Comparison of ENCODE assay signal across 8 mouse cellular contexts in the genomic region with DNA sequence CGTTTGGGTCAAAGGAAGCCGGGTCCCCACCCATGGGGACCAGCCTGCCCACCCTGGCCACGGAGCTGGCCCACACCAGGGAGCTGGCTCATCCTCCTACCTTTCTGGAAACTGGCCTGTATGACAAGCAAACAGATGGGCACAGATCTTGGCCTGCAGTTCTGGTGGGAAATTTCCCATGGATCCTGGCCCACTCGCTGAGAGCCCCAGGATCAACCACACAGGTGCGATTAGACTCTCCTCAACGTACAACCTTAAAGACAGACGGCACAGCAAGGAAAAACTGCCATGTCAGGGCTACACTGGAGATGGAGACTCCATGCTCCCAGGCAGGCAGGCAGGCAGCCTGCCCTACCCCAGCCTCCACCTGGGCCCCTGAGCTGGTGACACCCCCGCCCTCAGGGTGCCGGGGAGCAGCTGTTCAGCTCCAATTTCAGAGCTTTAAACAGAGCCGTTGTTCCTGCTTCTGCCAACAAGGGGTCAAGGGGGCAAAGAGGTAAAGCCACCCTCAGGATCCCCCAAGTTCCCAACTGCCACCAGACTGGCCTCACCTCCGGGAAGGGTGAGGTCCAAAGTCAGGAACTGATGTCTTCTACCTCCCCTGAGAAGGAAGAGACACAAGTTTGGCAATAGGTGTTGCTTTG. TPM values are rescaled to one million over a fixed set of nuclear protein-coding genes. Genes with fewer than 3 reads are reported as not detected.
A peak's percentile ranks its signal among the peaks of the same experiment; 100 is the strongest.
DNase-seq lines count a peak whose midpoint lies in the region; TF ChIP-seq lines count a peak whose summit lies in the region.

No protein-coding gene starts in this region.

- H3K27ac ChIP-seq in kidney, adult 2 months (ENCODE audit: insufficient read depth, low read depth, low read length) = peak overlapping the region; percentile 37

- no peak for TF ChIP-seq POLR2A in kidney, adult 2 months (IDR thresholded peaks at IDR 0.05; ENCODE audit: low read depth, low read length)
- TF ChIP-seq POLR2A in brain, embryonic 14.5 days (IDR thresholded peaks at IDR 0.05; ENCODE audit: borderline replicate concordance, extremely low read depth, insufficient read depth, insufficient read length, poor library complexity, severe bottlenecking) = no peak

- H3K4me3 ChIP-seq in kidney, adult 2 months (ENCODE audit: insufficient read depth, low read depth, low read length) = no peak overlapping the region

- WGBS in kidney, adult 2 months = 52% methylated on average over 11 of the region's 11 CpGs

- DNase-seq in adrenal gland, postnatal 25 days = peak; percentile 33
- no peak for DNase-seq in adrenal gland, postnatal 14 days
- DNase-seq in kidney, adult 2 months = no peak
- no peak for DNase-seq in kidney, postnatal 4 days
- DNase-seq in brain, embryonic 14.5 days (ENCODE audit: low read depth) = peak; percentile 18
- DNase-seq in gastrocnemius, postnatal 14 days = peak; percentile 42
- DNase-seq in retina, embryonic 14.5 days (ENCODE audit: low spot score) = no peak
- no peak for DNase-seq in thymus, postnatal 25 days

- no peaks in the 10 kb centered on the region for H3K27me3 ChIP-seq in kidney, adult 2 months (replicated peaks; ENCODE audit: control insufficient read depth, insufficient read depth, low read length)

- intact Hi-C loops in gastrocnemius, postnatal 14 days (cut with DNase I; ENCODE audit: low total_unique reads) = no loop called here

- H3K4me1 ChIP-seq in kidney, adult 2 months (ENCODE audit: control insufficient read depth, insufficient read depth, low read length) = 0 out of 2 replicates have a peak, but pooled peaks cover 2% of the 10 kb centered on the region

- no peak for TF ChIP-seq CTCF in kidney, adult 2 months (conservative IDR thresholded peaks at IDR 0.05; ENCODE audit: insufficient read depth, insufficient read length, low read depth, low read length)
- no peak for TF ChIP-seq CTCF in brain, embryonic 14.5 days (IDR thresholded peaks at IDR 0.05; ENCODE audit: borderline replicate concordance, extremely low read depth, insufficient read depth, insufficient read length)

- H3K36me3 ChIP-seq in kidney, adult 2 months (ENCODE audit: control insufficient read depth, insufficient read depth, low read length) = no peaks in the 10 kb centered on the region

RNA-seq across cellular contexts. Expression of a gene that starts 3.8 kb away (rescaled TPM):
- 1.0 and 2.4 TPM in 2 replicates for total RNA-seq in adrenal gland, postnatal 25 days (2021)
- total RNA-seq in adrenal gland, postnatal 14 days (2021) = 4.7 and 5.4 TPM in 2 replicates
- 1.3 and 1.4 TPM in 2 replicates for polyA plus RNA-seq in kidney, adult 2 months (2012; rRNA removed)
- 0.28 and 0.81 TPM in 2 replicates for polyA plus RNA-seq in brain, embryonic 14.5 days (2012; rRNA removed)
- total RNA-seq in gastrocnemius, postnatal 14 days (2021) = 10 to 100 TPM; 10.9 to 11.0 TPM

RNA-seq across cellular contexts. Expression of a gene that starts 58.8 kb away (rescaled TPM):
- 53.8 and 54.2 TPM in 2 replicates for total RNA-seq in adrenal gland, postnatal 25 days (2021)
- 28.9 and 36.7 TPM in 2 replicates for total RNA-seq in adrenal gland, postnatal 14 days (2021)
- polyA plus RNA-seq in kidney, adult 2 months (2012; rRNA removed) = 33.6 and 36.3 TPM in 2 replicates
- polyA plus RNA-seq in brain, embryonic 14.5 days (2012; rRNA removed) = 38.4 and 39.0 TPM in 2 replicates
- total RNA-seq in gastrocnemius, postnatal 14 days (2021) = 10 to 100 TPM in 1 of 2 experiments, 1 to 10 TPM in 1; 6.6 to 10.2 TPM

Comparison
In these comparisons a context has a peak if more than half of its experiments do, and no peak if none do; other contexts are left out.
1. DNase-seq: peak in adrenal gland, postnatal 25 days (single experiment), brain, embryonic 14.5 days (single experiment) and gastrocnemius, postnatal 14 days (single experiment); none in adrenal gland, postnatal 14 days (single experiment), kidney, adult 2 months (single experiment), kidney, postnatal 4 days (0 of 2), retina, embryonic 14.5 days (single experiment) and thymus, postnatal 25 days (single experiment).